Mouse (Mus musculus): ENCODE results near the gene Drg2. TPM values are rescaled to one million over a fixed set of nuclear protein-coding genes. Genes with fewer than 3 reads are reported as not detected.

Gene Drg2
- polyA plus RNA-seq, 1 experiment from 2014 or later: 110 TPM

- 35% methylated on average over 17 of the region's 17 CpGs for WGBS
- Histone ChIP-seq H3K4me2 (replicated peaks; ENCODE audit: low read depth, low read length) (peak overlapping the region; percentile 24), H3K9me3 (ENCODE audit: control insufficient read depth, low read depth, low read length) (no peaks in the 10 kb centered on the region), H3K9ac (replicated peaks; ENCODE audit: low read depth, low read length) (no peak overlapping the region), H3K36me3 (ENCODE audit: control insufficient read depth, insufficient read depth, low read length) (no peaks in the 10 kb centered on the region), H3K4me1 (ENCODE audit: control insufficient read depth, insufficient read depth, low read length) (no peaks in the 10 kb centered on the region), H3K27me3 (ENCODE audit: control insufficient read depth, insufficient read depth, low read length) (no peaks in the 10 kb centered on the region), H3K4me3 (ENCODE audit: low read depth, low read length) (no peak overlapping the region), H3K27ac (ENCODE audit: low read length) (no peak overlapping the region)
- ATAC-seq (ENCODE audit: insufficient number of reproducible peaks, insufficient read depth, low FRiP score, low read depth): no peak
These were observed 23.7 kb downstream of the Drg2 start for GRCm38 (mm10) chr11:60478121-60478520.

GRCm38 (mm10) chr11:60486267-60486666 lies 31.9 kb downstream of the Drg2 start:
- Histone ChIP-seq H3K4me2 (replicated peaks; ENCODE audit: low read depth, low read length) (no peak overlapping the region), H3K27me3 (ENCODE audit: control insufficient read depth, insufficient read depth, low read length) (no peaks in the 10 kb centered on the region), H3K9me3 (ENCODE audit: control insufficient read depth, low read depth, low read length) (no peaks in the 10 kb centered on the region), H3K9ac (replicated peaks; ENCODE audit: low read depth, low read length) (no peak overlapping the region), H3K27ac (ENCODE audit: low read length) (no peak overlapping the region), H3K4me1 (ENCODE audit: control insufficient read depth, insufficient read depth, low read length) (no peaks in the 10 kb centered on the region), H3K36me3 (ENCODE audit: control insufficient read depth, insufficient read depth, low read length) (no peaks in the 10 kb centered on the region), H3K4me3 (ENCODE audit: low read depth, low read length) (no peak overlapping the region)
- 63% methylated on average over 3 of the region's 3 CpGs for WGBS
- peak; percentile 46; the same call in 1 of the 2 replicates for ATAC-seq (ENCODE audit: insufficient number of reproducible peaks, insufficient read depth, low FRiP score, low read depth)

- Histone ChIP-seq H3K36me3 (ENCODE audit: control insufficient read depth, insufficient read depth, low read length) (no peaks in the 10 kb centered on the region), H3K27me3 (ENCODE audit: control insufficient read depth, insufficient read depth, low read length) (no peaks in the 10 kb centered on the region), H3K9ac (replicated peaks; ENCODE audit: low read depth, low read length) (no peak overlapping the region), H3K4me2 (replicated peaks; ENCODE audit: low read depth, low read length) (no peak overlapping the region), H3K4me1 (ENCODE audit: control insufficient read depth, insufficient read depth, low read length) (no peaks in the 10 kb centered on the region), H3K4me3 (ENCODE audit: low read depth, low read length) (no peak overlapping the region), H3K27ac (ENCODE audit: low read length) (no peak overlapping the region), H3K9me3 (ENCODE audit: control insufficient read depth, low read depth, low read length) (no peaks in the 10 kb centered on the region)
- no peak for ATAC-seq (ENCODE audit: insufficient number of reproducible peaks, insufficient read depth, low FRiP score, low read depth)
- WGBS: 86% methylated on average over 5 of the region's 5 CpGs
These were observed 38.3 kb downstream of the Drg2 start for GRCm38 (mm10) chr11:60492726-60493125.

GRCm38 (mm10) chr11:60495692-60496091 lies 41.3 kb downstream of the Drg2 start:
- 63% methylated on average over 2 of the region's 2 CpGs for WGBS
- no peak for ATAC-seq (ENCODE audit: insufficient number of reproducible peaks, insufficient read depth, low FRiP score, low read depth)
- H3K4me2 ChIP-seq (replicated peaks; ENCODE audit: low read depth, low read length): no peak overlapping the region
- no peak overlapping the region for H3K27ac ChIP-seq (ENCODE audit: low read length)
- H3K4me1 ChIP-seq (ENCODE audit: control insufficient read depth, insufficient read depth, low read length): no peaks in the 10 kb centered on the region
- no peak overlapping the region for H3K4me3 ChIP-seq (ENCODE audit: low read depth, low read length)
- no peaks in the 10 kb centered on the region for H3K36me3 ChIP-seq (ENCODE audit: control insufficient read depth, insufficient read depth, low read length)
- no peak overlapping the region for H3K9ac ChIP-seq (replicated peaks; ENCODE audit: low read depth, low read length)
- H3K27me3 ChIP-seq (ENCODE audit: control insufficient read depth, insufficient read depth, low read length): no peaks in the 10 kb centered on the region
- no peaks in the 10 kb centered on the region for H3K9me3 ChIP-seq (ENCODE audit: control insufficient read depth, low read depth, low read length)

GRCm38 (mm10) chr11:60507281-60507680 lies 52.9 kb downstream of the Drg2 start:
- no peak overlapping the region for H3K27ac ChIP-seq (ENCODE audit: low read length)
- WGBS: 80% methylated on average over 13 of the region's 13 CpGs
- no peaks in the 10 kb centered on the region for H3K9me3 ChIP-seq (ENCODE audit: control insufficient read depth, low read depth, low read length)
- H3K4me3 ChIP-seq (ENCODE audit: low read depth, low read length): no peak overlapping the region
- no peaks in the 10 kb centered on the region for H3K27me3 ChIP-seq (ENCODE audit: control insufficient read depth, insufficient read depth, low read length)
- H3K36me3 ChIP-seq (ENCODE audit: control insufficient read depth, insufficient read depth, low read length): no peaks in the 10 kb centered on the region
- no peak for ATAC-seq (ENCODE audit: insufficient number of reproducible peaks, insufficient read depth, low FRiP score, low read depth)
- no peak overlapping the region for H3K9ac ChIP-seq (replicated peaks; ENCODE audit: low read depth, low read length)
- H3K4me1 ChIP-seq (ENCODE audit: control insufficient read depth, insufficient read depth, low read length): no peaks in the 10 kb centered on the region
- no peak overlapping the region for H3K4me2 ChIP-seq (replicated peaks; ENCODE audit: low read depth, low read length)

- no peak overlapping the region for H3K9ac ChIP-seq (replicated peaks; ENCODE audit: low read depth, low read length)
- WGBS: 5% methylated on average over 11 of the region's 11 CpGs
- peak; percentile 57; the same call in 1 of the 2 replicates for ATAC-seq (ENCODE audit: insufficient number of reproducible peaks, insufficient read depth, low FRiP score, low read depth)
These were observed 54.6 kb downstream of the Drg2 start for GRCm38 (mm10) chr11:60508950-60509349.

GRCm38 (mm10) chr11:60509500-60509899 lies 55.1 kb downstream of the Drg2 start:
- H3K4me3 ChIP-seq (ENCODE audit: low read depth, low read length): peak overlapping the region; percentile 32
- no peak overlapping the region; the same call in 1 of the 2 replicates for H3K9ac ChIP-seq (replicated peaks; ENCODE audit: low read depth, low read length)
- peak overlapping the region; percentile 70 for H3K4me2 ChIP-seq (replicated peaks; ENCODE audit: low read depth, low read length)
- H3K9me3 ChIP-seq (ENCODE audit: control insufficient read depth, low read depth, low read length): no peaks in the 10 kb centered on the region
- under 1% methylated on average over 25 of the region's 25 CpGs for WGBS
- no peak overlapping the region for H3K27ac ChIP-seq (ENCODE audit: low read length)
- H3K4me1 ChIP-seq (ENCODE audit: control insufficient read depth, insufficient read depth, low read length): no peaks in the 10 kb centered on the region
- no peaks in the 10 kb centered on the region for H3K36me3 ChIP-seq (ENCODE audit: control insufficient read depth, insufficient read depth, low read length)
- H3K27me3 ChIP-seq (ENCODE audit: control insufficient read depth, insufficient read depth, low read length): no peaks in the 10 kb centered on the region
- ATAC-seq (ENCODE audit: insufficient number of reproducible peaks, insufficient read depth, low FRiP score, low read depth): peak; percentile 75

More at GRCm38 (mm10) chr11:60508950-60509349, 54.6 kb downstream of the Drg2 start:
- Histone ChIP-seq H3K4me3 (ENCODE audit: low read depth, low read length) (peak overlapping the region; percentile 32), H3K27me3 (ENCODE audit: control insufficient read depth, insufficient read depth, low read length) (no peaks in the 10 kb centered on the region), H3K36me3 (ENCODE audit: control insufficient read depth, insufficient read depth, low read length) (no peaks in the 10 kb centered on the region), H3K27ac (ENCODE audit: low read length) (no peak overlapping the region), H3K4me2 (replicated peaks; ENCODE audit: low read depth, low read length) (peak overlapping the region; percentile 70), H3K4me1 (ENCODE audit: control insufficient read depth, insufficient read depth, low read length) (no peaks in the 10 kb centered on the region), H3K9me3 (ENCODE audit: control insufficient read depth, low read depth, low read length) (no peaks in the 10 kb centered on the region)

- no peaks in the 10 kb centered on the region for H3K36me3 ChIP-seq (ENCODE audit: control insufficient read depth, insufficient read depth, low read length)
- 88% methylated on average over 1 of the region's 1 CpGs for WGBS
- ATAC-seq (ENCODE audit: insufficient number of reproducible peaks, insufficient read depth, low FRiP score, low read depth): no peak
- no peak overlapping the region for H3K4me3 ChIP-seq (ENCODE audit: low read depth, low read length)
- no peaks in the 10 kb centered on the region for H3K27me3 ChIP-seq (ENCODE audit: control insufficient read depth, insufficient read depth, low read length)
- H3K4me2 ChIP-seq (replicated peaks; ENCODE audit: low read depth, low read length): no peak overlapping the region
- no peaks in the 10 kb centered on the region for H3K4me1 ChIP-seq (ENCODE audit: control insufficient read depth, insufficient read depth, low read length)
- no peaks in the 10 kb centered on the region for H3K9me3 ChIP-seq (ENCODE audit: control insufficient read depth, low read depth, low read length)
- no peak overlapping the region for H3K9ac ChIP-seq (replicated peaks; ENCODE audit: low read depth, low read length)
- no peak overlapping the region for H3K27ac ChIP-seq (ENCODE audit: low read length)
These were observed 57.5 kb downstream of the Drg2 start for GRCm38 (mm10) chr11:60511893-60512292.

- Histone ChIP-seq H3K27ac (ENCODE audit: low read length) (no peak overlapping the region), H3K9me3 (ENCODE audit: control insufficient read depth, low read depth, low read length) (no peaks in the 10 kb centered on the region)
- 78% methylated on average over 2 of the region's 2 CpGs for WGBS
These were observed 58.1 kb downstream of the Drg2 start for GRCm38 (mm10) chr11:60512520-60512919.

More at GRCm38 (mm10) chr11:60512520-60512919, 58.1 kb downstream of the Drg2 start:
- no peak for ATAC-seq (ENCODE audit: insufficient number of reproducible peaks, insufficient read depth, low FRiP score, low read depth)
- H3K9ac ChIP-seq (replicated peaks; ENCODE audit: low read depth, low read length): no peak overlapping the region
- no peak overlapping the region for H3K4me2 ChIP-seq (replicated peaks; ENCODE audit: low read depth, low read length)
- no peak overlapping the region for H3K4me3 ChIP-seq (ENCODE audit: low read depth, low read length)
- H3K36me3 ChIP-seq (ENCODE audit: control insufficient read depth, insufficient read depth, low read length): no peaks in the 10 kb centered on the region
- no peaks in the 10 kb centered on the region for H3K27me3 ChIP-seq (ENCODE audit: control insufficient read depth, insufficient read depth, low read length)
- no peaks in the 10 kb centered on the region for H3K4me1 ChIP-seq (ENCODE audit: control insufficient read depth, insufficient read depth, low read length)

Measured in stomach, embryonic 14.5 days (tissue).